Mouse (Mus musculus) intestine, embryonic 16.5 days (tissue): ENCODE data around the gene Atg5. TPM values are rescaled to one million over a fixed set of nuclear protein-coding genes. Genes with fewer than 3 reads are reported as not detected.
"Not testable (repeated sequence)": the region's sequence is repeated elsewhere in the genome, so short reads cannot be mapped to it uniquely, and the experiment has no call there.

Experiments
- ATAC-seq: fragments of 200-750 bp; cut with Nextera tagmentation; 2 replicates; pipeline ENCODE4 v1.8.0; 2017; ENCODE audit warnings: moderate TSS enrichment, moderate library complexity
- H3K27ac ChIP-seq: fragments of 300-500 bp; sonication (generic); 2 replicates; pipeline ENCODE4 v1.5.1; 2014; ENCODE audit warnings: mild to moderate bottlenecking, low read length
- H3K27me3 ChIP-seq: fragments of 300-500 bp; sonication (generic); replicated peaks from 2 replicates; pipeline ENCODE4 v1.6.1; 2014; ENCODE audit warnings: low read length, control low read depth, mixed read lengths; ENCODE audit not compliant: control insufficient read depth, insufficient read depth
- H3K36me3 ChIP-seq: fragments of 300-500 bp; sonication (generic); 2 replicates; pipeline ENCODE4 v1.6.1; 2014; ENCODE audit warnings: low read length, control low read depth; ENCODE audit not compliant: control insufficient read depth, insufficient read depth
- H3K4me1 ChIP-seq: fragments of 300-500 bp; sonication (generic); 2 replicates; pipeline ENCODE4 v1.6.1; 2014; ENCODE audit warnings: low read length, control low read depth, mixed read lengths; ENCODE audit not compliant: control insufficient read depth, insufficient read depth
- H3K4me2 ChIP-seq: fragments of 300-500 bp; sonication (generic); 2 replicates; pipeline ENCODE4 v1.6.1; 2014; ENCODE audit warnings: low read depth, low read length, control low read depth
- H3K4me3 ChIP-seq: fragments of 300-500 bp; sonication (generic); 2 replicates; pipeline ENCODE4 v1.5.1; 2014; ENCODE audit warnings: mild to moderate bottlenecking, low read length
- H3K9ac ChIP-seq: fragments of 300-500 bp; sonication (generic); 2 replicates; pipeline ENCODE4 v1.6.1; 2014; ENCODE audit warnings: low read depth, low read length
- H3K9me3 ChIP-seq: fragments of 300-500 bp; sonication (generic); 2 replicates; pipeline ENCODE4 v1.6.1; 2016; ENCODE audit warnings: low read length, control low read depth; ENCODE audit not compliant: control insufficient read depth
- WGBS: fragments of 180-500 bp; shearing (Covaris S2); extraction: QIAGEN DNeasy Blood & Tissue Kit; methylation state at CpG from one replicate; pipeline ENCODE4 v1.1.7; 2014; 5-methylcytosine and 5-hydroxymethylcytosine counted together
- polyA plus RNA-seq: library from polyadenylated mRNA; unstranded; fragments of >200 nt; fragmentation: Nextera tagmentation; extraction: Ambion mirVana; gene quantifications from 2 replicates; pipeline ENCODE4 v1.2.1, GENCODE M21; 2015

The Atg5 gene
- polyA plus RNA-seq, result 52.1 and 52.6 TPM in 2 replicates

- Histone ChIP-seq H3K27me3 (no peaks in the 10 kb centered on the region), H3K27ac (peak within 1 kb of the TSS; percentile 97), H3K4me3 (peak within 1 kb of the TSS; percentile 91), H3K4me2 (peak within 1 kb of the TSS; percentile 83), H3K36me3 (no peaks in the 10 kb centered on the region), H3K9ac (peak within 1 kb of the TSS; percentile 95), H3K4me1 (peaks cover 16% of the 10 kb centered on the region), H3K9me3 (no peaks in the 10 kb centered on the region)
- peak; percentile 98 for ATAC-seq
- under 1% methylated on average over 63 of the region's 63 CpGs for WGBS
Observed at GRCm38 (mm10) chr10:44268145-44268860, at the start of gene Atg5. Atg5 (plus strand) TSS chr10:44268358.

DNA sequence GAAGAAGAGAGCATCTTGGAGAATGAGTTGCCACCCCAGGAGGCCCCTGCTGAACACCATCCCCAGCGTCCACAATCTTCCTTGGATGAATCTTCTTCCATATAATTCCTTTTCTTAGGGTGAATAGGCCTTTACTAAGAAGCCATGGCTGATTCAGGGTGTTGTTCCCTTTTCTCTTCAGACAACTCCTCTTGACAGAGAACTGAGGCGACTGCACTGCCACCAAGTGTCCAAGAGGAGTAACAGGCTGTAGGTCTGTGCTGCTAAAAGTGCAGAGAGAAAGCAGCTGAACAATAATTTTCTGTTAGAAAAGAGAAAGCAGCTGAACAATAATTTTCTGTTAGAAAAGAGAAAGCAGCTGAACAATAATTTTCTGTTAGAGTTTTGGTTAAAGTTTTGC, 49.1 kb upstream of the Atg5 start:
- not testable (repeated sequence) for H3K36me3 ChIP-seq, H3K27me3 ChIP-seq, ATAC-seq, H3K9me3 ChIP-seq, H3K4me2 ChIP-seq, H3K9ac ChIP-seq, H3K27ac ChIP-seq, H3K4me3 ChIP-seq, H3K4me1 ChIP-seq
- 19% methylated on average over 2 of the region's 2 CpGs for WGBS

DNA sequence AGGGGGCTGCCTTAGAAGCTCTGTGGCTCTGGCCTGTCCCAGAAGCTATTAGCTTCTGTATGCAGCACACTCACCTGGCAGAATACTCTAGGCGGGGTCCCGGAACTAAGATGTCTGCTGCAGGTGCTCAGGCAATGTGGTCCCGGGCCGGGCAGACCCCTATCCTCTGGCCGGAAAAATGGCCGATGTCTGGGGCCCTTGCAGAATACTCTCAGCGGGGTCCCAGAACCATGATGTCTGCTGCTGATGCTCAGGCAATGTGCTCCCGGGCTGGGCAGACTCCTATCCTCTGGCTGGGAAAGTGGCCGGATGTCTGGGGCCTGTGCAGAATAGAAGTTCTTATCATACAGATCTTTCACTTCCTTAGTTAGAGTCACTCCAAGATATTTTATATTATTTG, 43.8 kb upstream of the Atg5 start:
- Histone ChIP-seq H3K27me3 (no peaks in the 10 kb centered on the region), H3K4me2 (no peak overlapping the region), H3K36me3 (no peaks in the 10 kb centered on the region), H3K27ac (no peak overlapping the region), H3K9me3 (no peaks in the 10 kb centered on the region), H3K4me1 (no peaks in the 10 kb centered on the region), H3K9ac (no peak overlapping the region), H3K4me3 (no peak overlapping the region)
- WGBS, result 94% methylated on average over 9 of the region's 9 CpGs
- ATAC-seq, result no peak

GRCm38 (mm10) chr10:44233351-44233750, 34.8 kb upstream of the Atg5 start:
- H3K9me3 ChIP-seq, H3K36me3 ChIP-seq, H3K27me3 ChIP-seq, H3K4me3 ChIP-seq, H3K4me2 ChIP-seq, H3K4me1 ChIP-seq, H3K27ac ChIP-seq, H3K9ac ChIP-seq, ATAC-seq: not testable (repeated sequence)
- 0% methylated on average over 1 of the region's 1 CpGs for WGBS

DNA sequence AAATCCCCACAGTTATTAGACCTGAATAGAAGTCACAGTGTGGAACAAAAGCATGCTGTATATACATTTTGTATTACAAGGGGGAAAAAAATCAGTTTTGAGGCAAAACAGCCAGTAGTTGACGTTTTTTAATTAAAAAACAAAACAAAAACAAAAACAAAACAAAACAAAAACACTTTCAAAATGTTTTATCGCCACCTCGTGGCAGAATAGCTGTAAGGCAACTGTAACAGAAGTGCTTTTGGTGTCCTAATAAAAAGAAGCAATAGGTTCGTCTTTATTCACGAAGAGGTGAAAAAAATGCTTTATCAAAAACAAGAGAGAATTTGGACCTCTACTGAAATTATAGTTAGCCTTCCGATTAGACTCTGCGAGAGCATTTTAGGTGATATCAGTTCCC, 32.9 kb upstream of the Atg5 start:
- 38% methylated on average over 7 of the region's 7 CpGs for WGBS

DNA sequence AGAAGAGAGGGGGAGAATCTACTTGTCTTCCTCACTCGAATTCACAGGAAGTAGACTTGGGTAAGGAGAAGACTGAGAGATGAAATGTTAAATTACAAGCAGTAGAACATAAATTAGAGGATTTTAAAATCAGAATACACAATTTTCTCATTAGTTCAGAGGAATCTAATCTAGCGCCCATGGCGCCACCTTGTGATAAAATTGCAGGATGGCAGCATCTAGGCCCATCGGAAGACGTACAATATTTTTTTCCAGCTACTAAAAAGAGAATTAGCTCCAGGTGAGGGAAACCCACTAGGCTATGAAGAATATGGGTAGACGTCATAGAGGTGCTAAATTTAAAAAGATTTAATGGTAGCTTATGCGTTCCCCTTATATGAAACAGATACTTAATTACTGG, 11.5 kb upstream of the Atg5 start:
- Histone ChIP-seq H3K4me3 (no peak overlapping the region), H3K9ac (no peak overlapping the region), H3K27ac (no peak overlapping the region), H3K36me3 (no peaks in the 10 kb centered on the region), H3K9me3 (no peaks in the 10 kb centered on the region), H3K27me3 (no peaks in the 10 kb centered on the region), H3K4me2 (no peak overlapping the region), H3K4me1 (no peaks in the 10 kb centered on the region)
- WGBS, result 41% methylated on average over 7 of the region's 7 CpGs
- ATAC-seq, result no peak

More for the DNA sequence above, 32.9 kb upstream of the Atg5 start:
- not testable (repeated sequence) for H3K27me3 ChIP-seq, ATAC-seq, H3K36me3 ChIP-seq, H3K4me2 ChIP-seq, H3K27ac ChIP-seq, H3K9ac ChIP-seq, H3K4me3 ChIP-seq, H3K4me1 ChIP-seq, H3K9me3 ChIP-seq

GRCm38 (mm10) chr10:44265835-44266234, 2.3 kb upstream of the Atg5 start:
- no peak overlapping the region for H3K4me3 ChIP-seq
- no peak overlapping the region for H3K4me2 ChIP-seq
- H3K9ac ChIP-seq, result no peak overlapping the region
- no peak overlapping the region for H3K27ac ChIP-seq
- WGBS, result 73% methylated on average over 3 of the region's 3 CpGs
- no peaks in the 10 kb centered on the region for H3K9me3 ChIP-seq
- no peaks in the 10 kb centered on the region for H3K36me3 ChIP-seq
- peaks cover 16% of the 10 kb centered on the region for H3K4me1 ChIP-seq
- ATAC-seq, result no peak
- no peaks in the 10 kb centered on the region for H3K27me3 ChIP-seq

DNA sequence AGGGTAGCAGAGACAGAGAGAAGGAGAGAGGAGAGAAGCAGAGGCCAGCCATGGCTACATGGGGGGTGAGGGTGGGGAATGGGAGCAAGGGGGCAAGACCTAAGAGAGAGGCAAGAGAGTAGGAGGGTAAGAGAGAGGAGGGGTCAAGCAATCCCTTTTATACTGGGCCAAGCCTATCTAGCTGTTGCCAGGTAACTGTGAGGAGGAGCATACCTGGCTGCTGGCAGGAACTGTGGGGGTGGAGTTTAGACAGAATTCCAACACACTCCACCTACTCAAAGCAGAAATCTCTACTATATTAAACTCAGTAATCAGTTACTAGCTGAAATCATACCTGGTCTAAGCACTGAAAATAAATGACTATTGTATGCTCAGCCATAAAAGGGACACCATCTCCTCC, 1.6 kb upstream of the Atg5 start:
- Histone ChIP-seq H3K36me3 (no peaks in the 10 kb centered on the region), H3K27me3 (no peaks in the 10 kb centered on the region), H3K9ac (no peak overlapping the region), H3K27ac (no peak overlapping the region), H3K4me2 (no peak overlapping the region; the same call in 1 of the 2 replicates), H3K4me1 (peaks cover 16% of the 10 kb centered on the region), H3K4me3 (no peak overlapping the region), H3K9me3 (no peaks in the 10 kb centered on the region)
- no peak for ATAC-seq

GRCm38 (mm10) chr10:44267426-44268142, 574 bp upstream of the Atg5 start:
- Histone ChIP-seq H3K9ac (peak overlapping the region; percentile 95), H3K4me2 (peak overlapping the region; percentile 83), H3K4me1 (peaks cover 16% of the 10 kb centered on the region), H3K27me3 (no peaks in the 10 kb centered on the region), H3K27ac (peak overlapping the region; percentile 69), H3K4me3 (peak overlapping the region; percentile 91), H3K9me3 (no peaks in the 10 kb centered on the region), H3K36me3 (no peaks in the 10 kb centered on the region)
- WGBS, result 6% methylated on average over 11 of the region's 11 CpGs
- ATAC-seq, result peak; percentile 31
